8 mouse cellular contexts compared by ENCODE assay signal in the genomic region with DNA sequence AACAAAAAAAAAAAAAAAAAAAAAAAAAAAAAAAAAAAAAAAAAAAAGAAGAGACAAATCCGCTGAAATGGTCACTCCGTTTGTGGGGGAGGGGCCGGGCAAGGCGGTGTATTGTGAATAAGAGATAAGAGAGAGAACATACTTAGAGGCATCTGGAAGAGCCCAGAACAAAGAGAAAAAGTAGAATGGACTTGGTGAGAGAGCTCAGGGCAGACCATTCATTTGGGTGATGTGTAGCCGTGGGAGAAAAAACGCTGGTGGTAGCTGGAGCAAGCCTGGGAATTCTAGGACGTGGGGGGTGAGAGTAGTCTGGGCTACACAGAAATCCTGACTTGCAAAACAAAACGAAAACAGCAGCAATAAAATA. TPM values are rescaled to one million over a fixed set of nuclear protein-coding genes. Genes with fewer than 3 reads are reported as not detected.
DNase-seq lines count a peak whose midpoint lies in the region; ATAC-seq lines count a peak whose summit lies in the region.

No protein-coding gene starts in this region.

- H3K9me3 ChIP-seq in kidney, embryonic 15.5 days (replicated peaks), result no peaks in the 10 kb centered on the region
- H3K9me3 ChIP-seq in midbrain, embryonic 15.5 days, result no peaks in the 10 kb centered on the region

- H3K27me3 ChIP-seq in kidney, embryonic 15.5 days, result 0 out of 2 replicates have a peak, but pooled peaks cover 2% of the 10 kb centered on the region
- H3K27me3 ChIP-seq in midbrain, embryonic 15.5 days (replicated peaks), result no peaks in the 10 kb centered on the region

- peak overlapping the region; percentile 87; the same call in 1 of the 2 replicates for H3K27ac ChIP-seq in kidney, embryonic 15.5 days
- H3K27ac ChIP-seq in midbrain, embryonic 15.5 days, result peak overlapping the region; percentile 87

- peak overlapping the region; percentile 68; the same call in 1 of the 2 replicates for H3K9ac ChIP-seq in kidney, embryonic 15.5 days
- H3K9ac ChIP-seq in midbrain, embryonic 15.5 days, result no peak overlapping the region; the same call in 1 of the 2 replicates

- peak overlapping the region; percentile 59 for H3K4me3 ChIP-seq in kidney, embryonic 15.5 days (replicated peaks)
- H3K4me3 ChIP-seq in midbrain, embryonic 15.5 days, result peak overlapping the region; percentile 56

- WGBS in kidney, embryonic 15.5 days, result 29% methylated on average over 8 of the region's 8 CpGs
- WGBS in midbrain, embryonic 15.5 days, result 13% methylated on average over 8 of the region's 8 CpGs

- no peak for DNase-seq in kidney, adult 11 months
- DNase-seq in kidney, postnatal 10 days, result peak; percentile 39
- no peak for DNase-seq in right cerebral cortex, adult 2 months (ENCODE audit: low spot score in 2 of 2)

- peak overlapping the region; percentile 98 for H3K4me2 ChIP-seq in kidney, embryonic 15.5 days
- peak overlapping the region; percentile 97 for H3K4me2 ChIP-seq in midbrain, embryonic 15.5 days

- H3K4me1 ChIP-seq in kidney, embryonic 15.5 days, result peaks cover 20% of the 10 kb centered on the region
- peaks cover 12% of the 10 kb centered on the region for H3K4me1 ChIP-seq in midbrain, embryonic 15.5 days

- H3K36me3 ChIP-seq in kidney, embryonic 15.5 days, result no peaks in the 10 kb centered on the region
- no peaks in the 10 kb centered on the region for H3K36me3 ChIP-seq in midbrain, embryonic 15.5 days (replicated peaks)

- ATAC-seq in kidney, embryonic 15.5 days (replicated peaks; ENCODE audit: low FRiP score), result peak; percentile 48; the same call in 1 of the 2 replicates
- ATAC-seq in erythroid progenitor cell, adult 5-6 weeks (replicated peaks; ENCODE audit: low FRiP score, poor library complexity, severe bottlenecking), result 0 out of 2 replicates have a peak, but pooled peaks have one; percentile 19
- ATAC-seq in midbrain, embryonic 15.5 days (replicated peaks), result peak; percentile 61
- no peak for ATAC-seq in erythroblast, adult 5-6 weeks (replicated peaks; ENCODE audit: low FRiP score, poor library complexity, severe bottlenecking)
- no peak for ATAC-seq in CD4-positive, CD25-positive, alpha-beta regulatory T cell, adult 4 months

RNA-seq across cellular contexts. Expression of a gene that starts 7.9 kb away (rescaled TPM):
- polyA plus RNA-seq in kidney, embryonic 15.5 days (2015; fragmentation: Nextera tagmentation; extraction: Ambion mirVana), result 79.3 and 81.1 TPM in 2 replicates
- total RNA-seq in erythroid progenitor cell, adult 5-6 weeks (2015; ENCODE audit: low replicate concordance), result 0.36 and 10.1 TPM in 2 replicates
- 1.3 and 9.9 TPM in 2 replicates for total RNA-seq in erythroid progenitor cell, adult 5-6 weeks (2017; ENCODE audit: low replicate concordance)
- polyA plus RNA-seq in midbrain, embryonic 15.5 days (2015; fragmentation: Nextera tagmentation; extraction: Ambion mirVana), result 51.3 and 53.3 TPM in 2 replicates
- 1.3 TPM in 1 of 2 replicates, not detected in the other for total RNA-seq in erythroblast, adult 5-6 weeks (2015; ENCODE audit: low replicate concordance)
- total RNA-seq in erythroblast, adult 5-6 weeks (2017; ENCODE audit: low replicate concordance), result 3.2 and 4.6 TPM in 2 replicates
- polyA plus RNA-seq in CD4-positive, CD25-positive, alpha-beta regulatory T cell, adult 4 months (2017; shearing (Covaris generic)), result 10 to 100 TPM; 78.7 to 78.9 TPM

RNA-seq across cellular contexts. Expression of a gene that starts 14.6 kb away (rescaled TPM):
- 682 and 728 TPM in 2 replicates for polyA plus RNA-seq in kidney, embryonic 15.5 days (2015; fragmentation: Nextera tagmentation; extraction: Ambion mirVana)
- 211 and 286 TPM in 2 replicates for total RNA-seq in erythroid progenitor cell, adult 5-6 weeks (2015; ENCODE audit: low replicate concordance)
- total RNA-seq in erythroid progenitor cell, adult 5-6 weeks (2017; ENCODE audit: low replicate concordance), result 222 and 316 TPM in 2 replicates
- polyA plus RNA-seq in midbrain, embryonic 15.5 days (2015; fragmentation: Nextera tagmentation; extraction: Ambion mirVana), result 480 and 482 TPM in 2 replicates
- 143 and 152 TPM in 2 replicates for total RNA-seq in erythroblast, adult 5-6 weeks (2015; ENCODE audit: low replicate concordance)
- total RNA-seq in erythroblast, adult 5-6 weeks (2017; ENCODE audit: low replicate concordance), result 197 and 275 TPM in 2 replicates
- polyA plus RNA-seq in CD4-positive, CD25-positive, alpha-beta regulatory T cell, adult 4 months (2017; shearing (Covaris generic)), result 100 to 1,000 TPM; 463 to 514 TPM

Comparison
In these comparisons a context has a peak if more than half of its experiments do, and no peak if none do; other contexts are left out.
1. ATAC-seq: peak in kidney, embryonic 15.5 days (single experiment), erythroid progenitor cell, adult 5-6 weeks (single experiment) and midbrain, embryonic 15.5 days (single experiment); none in erythroblast, adult 5-6 weeks (single experiment) and CD4-positive, CD25-positive, alpha-beta regulatory T cell, adult 4 months (single experiment).